Mouse (Mus musculus): ENCODE data around the gene Olfr1095.

Gene Olfr1095

GRCm38 (mm10) chr2:86851596-86851995 is at the start of gene Olfr1095:
Gene Olfr1095, minus strand, starts transcription at chr2:86851696.
- no peak for DNase-seq

DNA sequence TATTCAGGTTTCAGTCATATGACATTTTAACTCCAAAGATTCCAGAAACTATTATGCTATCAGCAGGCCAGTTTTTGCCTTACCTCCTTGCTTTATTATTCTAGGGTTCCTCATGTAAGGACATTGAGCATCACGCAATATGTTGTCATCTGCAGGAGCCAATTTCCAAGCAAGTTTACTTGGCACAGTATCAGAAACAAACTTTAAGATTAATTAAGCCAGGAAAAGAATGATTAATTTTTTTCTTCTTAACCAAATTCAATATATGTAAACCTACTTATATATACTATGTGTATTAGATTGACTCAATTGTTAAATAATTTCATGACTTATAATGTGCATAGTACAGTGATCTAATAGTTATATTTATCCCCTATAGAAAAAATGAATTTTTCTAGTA is 40.6 kb upstream of the Olfr1095 start, which contains the start of gene Olfr1097:
Gene Olfr1097, minus strand, starts transcription at position 101 of the 400 bp plus-strand sequence.
- DNase-seq, result no peak

GRCm38 (mm10) chr2:86874702-86875101 is 23.2 kb upstream of the Olfr1095 start, which contains the start of gene Gm13723:
Gene Gm13723, minus strand, starts transcription at chr2:86874802.
- no peak for DNase-seq

GRCm38 (mm10) chr2:86824363-86824762 is 27.1 kb downstream of the Olfr1095 start, which contains the start of gene Olfr1094:
Gene Olfr1094, plus strand, starts transcription at chr2:86824663.
- no peak for DNase-seq

- DNase-seq, result no peak
These were observed 41.6 kb downstream of the Olfr1095 start, which contains the start of gene Olfr141 for GRCm38 (mm10) chr2:86809918-86810317. Gene Olfr141, minus strand, starts transcription at chr2:86810018.

Measured in thymus, postnatal 25 days (tissue).